Mouse (Mus musculus) kidney, embryonic 15.5 days (tissue): ENCODE data around the gene Atp8a1. TPM values are rescaled to one million over a fixed set of nuclear protein-coding genes. Genes with fewer than 3 reads are reported as not detected.

ENCODE experiments used
- ATAC-seq: fragments of 200-750 bp; cut with Nextera tagmentation; replicated peaks from 2 replicates; pipeline ENCODE4 v1.8.0; 2017; ENCODE audit warnings: moderate TSS enrichment; ENCODE audit not compliant: low FRiP score
- H3K27ac ChIP-seq: fragments of 300-500 bp; sonication (generic); 2 replicates; pipeline ENCODE4 v1.5.1; 2015; ENCODE audit warnings: mild to moderate bottlenecking, inconsistent platforms
- H3K27me3 ChIP-seq: fragments of 300-500 bp; sonication (generic); 2 replicates; pipeline ENCODE4 v1.6.1; 2015; ENCODE audit warnings: inconsistent platforms
- H3K36me3 ChIP-seq: fragments of 300-500 bp; sonication (generic); 2 replicates; pipeline ENCODE4 v1.6.1; 2015; ENCODE audit warnings: inconsistent platforms
- H3K4me1 ChIP-seq: fragments of 300-500 bp; sonication (generic); 2 replicates; pipeline ENCODE4 v1.6.1; 2015; ENCODE audit warnings: inconsistent platforms
- H3K4me2 ChIP-seq: fragments of 300-500 bp; sonication (generic); 2 replicates; pipeline ENCODE4 v1.6.1; 2015; ENCODE audit warnings: moderate library complexity, mild to moderate bottlenecking, inconsistent platforms
- H3K4me3 ChIP-seq: fragments of 300-500 bp; sonication (generic); replicated peaks from 2 replicates; pipeline ENCODE4 v1.5.1; 2015; ENCODE audit warnings: mild to moderate bottlenecking, inconsistent platforms
- H3K9ac ChIP-seq: fragments of 300-500 bp; sonication (generic); 2 replicates; pipeline ENCODE4 v1.6.1; 2015; ENCODE audit warnings: mild to moderate bottlenecking, inconsistent platforms
- H3K9me3 ChIP-seq: fragments of 300-500 bp; sonication (generic); replicated peaks from 2 replicates; pipeline ENCODE4 v1.6.1; 2016; ENCODE audit warnings: inconsistent platforms
- WGBS: fragments of 180-500 bp; shearing (Covaris S2); methylation state at CpG from one replicate; pipeline ENCODE4 v1.1.7; 2015; ENCODE audit warnings: mixed read lengths; 5-methylcytosine and 5-hydroxymethylcytosine counted together
- polyA plus RNA-seq: library from polyadenylated mRNA; unstranded; fragments of >200 nt; fragmentation: Nextera tagmentation; extraction: Ambion mirVana; gene quantifications from 2 replicates; pipeline ENCODE4 v1.2.1, GENCODE M21; 2015

The Atp8a1 gene
- polyA plus RNA-seq, 1 experiment from 2014 or later = 11.5 TPM

DNA sequence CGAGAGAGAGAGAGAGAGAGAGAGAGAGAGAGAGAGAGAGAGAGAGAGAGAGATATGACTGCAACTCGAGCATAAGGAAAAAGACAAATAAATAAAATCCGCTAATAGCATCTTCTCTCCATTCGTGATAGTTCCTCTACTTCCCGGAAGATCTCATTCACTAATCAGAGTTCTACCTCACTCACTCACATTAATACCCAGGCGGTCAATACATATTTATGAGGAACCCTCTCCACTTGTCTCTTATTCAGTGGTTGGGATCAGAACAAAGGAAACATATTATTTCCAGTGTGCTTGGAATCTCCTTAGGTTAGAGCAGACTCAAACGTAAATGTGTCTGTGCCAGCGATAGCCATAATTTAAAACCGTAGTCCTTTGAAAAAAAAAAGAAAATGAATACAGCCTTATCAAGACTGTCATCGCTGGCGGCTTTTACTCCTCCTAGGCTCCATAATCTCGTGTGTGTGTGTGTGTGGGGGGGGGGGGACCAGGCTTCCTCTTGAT, 1.3 kb upstream of the Atp8a1 start:
- Histone ChIP-seq H3K27me3 (no peaks in the 10 kb centered on the region), H3K4me1 (peaks cover 35% of the 10 kb centered on the region), H3K27ac (no peak overlapping the region), H3K36me3 (no peaks in the 10 kb centered on the region), H3K4me3 (no peak overlapping the region), H3K9ac (no peak overlapping the region), H3K4me2 (peak overlapping the region; percentile 89), H3K9me3 (no peaks in the 10 kb centered on the region)
- ATAC-seq = no peak
- 62% methylated on average over 12 of the region's 12 CpGs for WGBS

DNA sequence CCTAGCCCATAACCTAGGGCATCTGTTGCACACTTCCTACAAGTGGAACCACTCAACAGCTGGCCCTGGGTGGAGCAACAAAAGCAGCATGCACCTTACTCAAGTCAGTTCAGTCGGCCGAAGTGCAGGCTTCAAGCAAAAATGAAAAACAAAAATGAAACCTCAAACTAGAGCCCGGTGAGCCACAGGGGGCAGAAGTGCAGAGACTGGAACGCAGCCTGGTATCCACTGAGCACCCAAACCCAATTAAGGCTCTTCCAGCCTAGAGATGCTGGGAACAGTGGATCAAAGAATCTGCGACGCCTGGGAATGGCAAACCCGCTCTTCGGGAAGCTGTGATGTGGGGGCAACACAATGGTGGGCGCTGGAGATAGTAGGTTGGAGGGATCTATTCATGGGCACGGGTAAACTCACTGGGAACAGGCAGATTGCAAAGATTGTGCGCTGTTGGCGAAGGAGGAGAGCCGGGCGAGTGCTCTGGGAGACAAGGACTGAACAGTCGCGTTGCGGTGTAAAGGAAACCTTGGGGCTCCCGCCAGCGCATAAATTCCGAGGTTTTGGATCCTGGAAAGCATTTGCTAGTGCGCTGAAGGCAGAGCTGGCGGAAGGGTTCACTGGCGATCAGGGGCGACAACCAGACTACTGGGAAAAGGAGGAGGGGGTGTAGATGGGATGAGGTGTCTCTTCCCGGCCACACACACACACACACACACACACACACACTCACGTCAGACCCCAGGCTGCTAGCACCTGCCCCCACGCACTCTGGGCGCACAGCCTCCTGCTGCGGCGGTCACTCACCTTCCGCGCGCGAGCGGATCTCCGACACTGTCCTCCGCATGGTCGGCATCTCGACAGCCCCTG, 641 bp downstream of the Atp8a1 start:
- Histone ChIP-seq H3K9ac (peak overlapping the region; percentile 67), H3K27me3 (no peaks in the 10 kb centered on the region), H3K4me1 (peaks cover 43% of the 10 kb centered on the region), H3K4me3 (peak overlapping the region; percentile 93), H3K9me3 (no peaks in the 10 kb centered on the region), H3K27ac (peak overlapping the region; percentile 93), H3K36me3 (no peaks in the 10 kb centered on the region), H3K4me2 (peak overlapping the region; percentile 89)
- under 1% methylated on average over 38 of the region's 39 CpGs for WGBS
- no peak; the same call in 1 of the 2 replicates for ATAC-seq

DNA sequence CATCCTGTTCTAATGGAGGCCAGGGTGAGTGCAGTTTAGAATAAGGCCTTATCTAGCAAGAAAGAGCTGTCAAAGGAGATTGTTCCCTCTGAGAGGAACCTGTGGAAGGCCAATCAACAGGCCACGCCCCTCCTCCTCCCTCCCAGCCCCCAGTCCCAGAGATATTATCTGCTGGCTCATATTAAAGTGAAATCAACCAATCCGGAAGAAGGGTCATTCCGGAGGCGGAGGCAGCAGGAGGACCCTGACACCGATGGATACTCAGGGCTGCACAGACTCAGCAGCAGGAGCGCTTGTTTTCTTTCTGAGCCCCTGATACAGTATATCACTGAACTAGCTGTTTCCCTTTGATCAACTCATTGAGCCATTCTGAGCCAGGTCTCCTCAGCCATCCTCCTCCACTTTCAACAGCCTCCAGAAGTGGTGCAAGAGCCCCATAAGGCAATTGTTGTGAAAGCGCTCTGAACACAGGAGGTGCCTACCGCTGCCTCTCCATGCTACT, 2.0 kb downstream of the Atp8a1 start:
- Histone ChIP-seq H3K4me1 (peaks cover 43% of the 10 kb centered on the region), H3K4me3 (peak overlapping the region; percentile 93), H3K9me3 (no peaks in the 10 kb centered on the region), H3K9ac (no peak overlapping the region), H3K4me2 (peak overlapping the region; percentile 89), H3K36me3 (no peaks in the 10 kb centered on the region), H3K27ac (0 out of 2 replicates have a peak overlapping the region, but pooled peaks have one; percentile 18), H3K27me3 (no peaks in the 10 kb centered on the region)
- 4% methylated on average over 8 of the region's 8 CpGs for WGBS
- ATAC-seq = 0 out of 2 replicates have a peak, but pooled peaks have one; percentile 1

DNA sequence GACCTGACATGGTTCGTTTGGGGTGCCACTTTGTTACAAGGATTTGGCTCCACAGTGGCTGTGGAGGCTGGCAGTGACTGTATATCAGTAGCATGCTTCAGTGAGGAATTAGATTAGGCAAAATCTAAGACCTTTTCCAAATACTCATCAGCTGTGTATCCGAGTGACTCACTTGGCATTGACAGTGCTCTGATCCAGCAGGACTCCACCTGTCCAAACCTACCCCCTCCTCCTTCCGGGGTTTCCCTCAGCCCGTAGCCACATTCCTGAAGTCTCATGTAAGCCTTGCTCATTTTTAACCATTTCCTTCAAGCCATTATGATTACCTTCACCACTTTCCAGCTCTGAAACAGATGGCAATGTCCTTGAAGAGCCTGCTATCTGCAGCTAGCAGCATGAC, 3.2 kb downstream of the Atp8a1 start:
- Histone ChIP-seq H3K4me3 (no peak overlapping the region), H3K27ac (no peak overlapping the region), H3K27me3 (no peaks in the 10 kb centered on the region), H3K9me3 (no peaks in the 10 kb centered on the region), H3K36me3 (no peaks in the 10 kb centered on the region), H3K4me1 (peaks cover 43% of the 10 kb centered on the region), H3K4me2 (no peak overlapping the region), H3K9ac (no peak overlapping the region)
- no peak for ATAC-seq
- WGBS = 69% methylated on average over 4 of the region's 4 CpGs

DNA sequence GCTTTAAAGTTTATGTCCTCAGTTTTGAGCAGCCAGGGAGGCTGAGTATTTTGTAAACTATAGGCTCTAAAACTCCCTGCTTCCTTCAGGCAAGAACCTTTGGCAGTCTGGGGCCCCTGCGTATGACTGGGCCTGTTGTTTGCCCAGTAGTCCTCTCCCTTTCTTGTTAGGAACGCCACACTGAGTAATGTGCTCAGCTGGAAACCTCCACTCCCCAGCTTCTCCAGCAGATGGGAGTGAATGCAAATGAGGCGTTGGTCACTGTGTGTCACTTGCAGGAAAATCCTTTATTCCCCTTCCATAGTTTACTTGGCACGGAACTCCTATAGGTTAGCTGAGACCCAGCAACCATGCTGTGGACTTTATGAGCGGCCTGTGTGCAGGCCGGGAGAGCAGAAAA, 4.9 kb downstream of the Atp8a1 start:
- H3K27me3 ChIP-seq = no peaks in the 10 kb centered on the region
- H3K9me3 ChIP-seq = no peaks in the 10 kb centered on the region
- H3K36me3 ChIP-seq = no peaks in the 10 kb centered on the region
- ATAC-seq = no peak
- no peak overlapping the region for H3K27ac ChIP-seq
- no peak overlapping the region for H3K4me2 ChIP-seq
- WGBS = 47% methylated on average over 6 of the region's 6 CpGs
- H3K4me3 ChIP-seq = no peak overlapping the region
- H3K4me1 ChIP-seq = peaks cover 36% of the 10 kb centered on the region
- no peak overlapping the region for H3K9ac ChIP-seq

DNA sequence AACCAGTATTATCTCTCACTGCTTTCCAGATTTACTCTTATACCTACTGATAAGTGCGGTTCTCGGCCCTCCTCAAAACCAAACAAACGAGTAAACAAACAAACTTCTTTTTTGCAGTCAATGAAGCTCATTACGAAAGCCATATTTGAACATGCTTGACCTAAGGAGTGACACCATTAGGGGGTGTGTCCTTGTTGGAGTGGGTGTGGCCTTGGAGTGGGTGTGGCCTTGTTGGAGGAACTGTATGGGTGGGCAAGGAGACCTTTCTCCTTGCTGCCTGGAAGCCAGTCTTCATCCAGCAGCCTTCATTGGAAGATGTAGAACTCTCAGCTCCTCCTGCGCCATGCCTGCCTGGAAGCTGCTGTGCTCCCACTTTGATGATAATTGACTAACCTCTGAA, 13.4 kb downstream of the Atp8a1 start:
- peaks cover 10% of the 10 kb centered on the region; the same call in 1 of the 2 replicates for H3K4me1 ChIP-seq
- WGBS = 93% methylated on average over 5 of the region's 5 CpGs
- H3K27me3 ChIP-seq = no peaks in the 10 kb centered on the region
- no peak overlapping the region for H3K4me3 ChIP-seq
- H3K9ac ChIP-seq = no peak overlapping the region
- no peak for ATAC-seq
- no peaks in the 10 kb centered on the region for H3K36me3 ChIP-seq
- no peak overlapping the region for H3K4me2 ChIP-seq
- H3K27ac ChIP-seq = no peak overlapping the region
- no peaks in the 10 kb centered on the region for H3K9me3 ChIP-seq

DNA sequence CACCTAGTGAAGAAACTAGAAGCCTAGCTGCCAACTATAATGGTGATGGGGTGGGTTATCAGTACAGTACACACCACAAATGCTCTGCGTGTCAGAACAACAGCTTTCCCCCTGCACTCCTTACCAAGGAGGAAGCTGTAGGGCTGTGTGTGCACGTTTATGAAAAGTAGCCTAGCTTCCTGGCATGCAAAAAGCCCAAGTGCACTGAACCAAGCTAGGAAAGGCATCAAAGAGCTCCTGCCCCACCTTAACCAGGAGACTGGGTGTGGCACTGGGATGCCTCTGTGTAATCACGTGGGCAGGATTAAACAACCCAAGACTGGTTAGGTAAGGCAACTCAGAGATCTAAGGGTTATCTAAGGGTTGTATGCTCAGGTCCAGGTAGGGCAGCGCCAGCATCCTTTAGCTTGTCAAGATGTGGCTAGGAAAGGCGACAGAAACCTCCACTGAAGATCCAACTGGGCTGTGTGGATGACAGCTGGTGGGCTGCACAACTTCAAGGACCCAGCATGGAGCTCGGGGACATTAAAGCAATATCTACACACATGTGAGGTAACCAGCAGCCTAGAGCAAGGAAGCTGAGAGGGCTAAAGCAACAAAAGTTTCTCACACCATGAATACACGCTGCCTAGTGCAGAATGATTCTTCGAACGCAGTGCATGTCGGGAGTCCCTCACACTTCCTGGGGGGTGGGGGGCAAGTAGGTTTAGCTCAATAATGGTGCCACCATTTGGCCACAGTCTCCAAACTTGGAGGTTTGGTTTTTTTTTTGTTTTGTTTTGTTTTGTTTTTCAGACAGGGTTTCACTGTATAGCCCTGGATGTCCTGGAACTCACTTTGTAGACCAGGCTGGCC, 15.7 kb downstream of the Atp8a1 start:
- H3K4me2 ChIP-seq = no peak overlapping the region
- peak; percentile 43; the same call in 1 of the 2 replicates for ATAC-seq
- H3K4me1 ChIP-seq = peaks cover 10% of the 10 kb centered on the region; the same call in 1 of the 2 replicates
- WGBS = 72% methylated on average over 10 of the region's 10 CpGs
- H3K27ac ChIP-seq = no peak overlapping the region
- H3K4me3 ChIP-seq = no peak overlapping the region
- H3K9me3 ChIP-seq = no peaks in the 10 kb centered on the region
- no peak overlapping the region for H3K9ac ChIP-seq
- no peaks in the 10 kb centered on the region for H3K36me3 ChIP-seq
- H3K27me3 ChIP-seq = no peaks in the 10 kb centered on the region

DNA sequence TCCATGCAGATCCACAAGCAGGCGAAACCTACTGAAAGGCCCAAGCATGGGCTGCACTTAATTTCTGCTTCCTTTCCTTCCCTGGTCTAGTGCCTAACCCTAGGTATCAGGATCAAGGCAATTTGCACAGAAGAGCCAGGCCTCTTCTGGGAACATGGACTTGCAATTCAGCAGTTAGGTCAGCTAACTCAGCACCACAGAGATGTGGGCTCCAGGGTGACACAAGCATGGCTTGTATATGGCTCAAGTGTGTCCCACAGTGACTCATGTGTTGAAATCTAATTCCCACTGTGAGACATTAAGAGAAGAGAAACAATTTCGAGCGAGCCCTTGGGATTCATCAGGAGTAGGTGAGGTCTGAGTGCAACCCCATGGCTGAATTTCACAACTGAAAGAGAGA, 18.9 kb downstream of the Atp8a1 start:
- no peaks in the 10 kb centered on the region for H3K9me3 ChIP-seq
- WGBS = 90% methylated on average over 3 of the region's 3 CpGs
- H3K27ac ChIP-seq = no peak overlapping the region
- no peak overlapping the region for H3K4me3 ChIP-seq
- H3K9ac ChIP-seq = no peak overlapping the region
- H3K27me3 ChIP-seq = no peaks in the 10 kb centered on the region
- no peaks in the 10 kb centered on the region for H3K36me3 ChIP-seq
- ATAC-seq = no peak
- no peak overlapping the region for H3K4me2 ChIP-seq
- peaks cover 13% of the 10 kb centered on the region for H3K4me1 ChIP-seq

DNA sequence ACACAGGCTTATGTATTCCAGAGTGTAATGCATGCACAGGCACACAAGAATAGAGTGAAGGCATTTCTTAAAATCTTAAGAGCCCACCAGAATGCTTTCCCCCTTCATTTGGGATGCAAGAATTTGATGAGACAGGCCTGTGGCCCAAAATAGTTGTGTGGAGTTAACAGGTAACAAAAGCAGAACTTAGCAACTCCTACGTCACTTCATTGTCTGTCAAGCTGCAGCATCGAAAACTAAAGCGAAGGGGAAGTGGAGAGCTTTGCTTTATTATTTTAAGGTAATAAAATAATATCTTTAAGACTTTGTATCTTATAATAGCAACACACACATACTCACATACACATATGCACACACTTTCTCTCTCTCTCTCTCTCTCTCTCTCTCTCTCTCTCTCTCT, 20.3 kb downstream of the Atp8a1 start:
- 94% methylated on average over 3 of the region's 3 CpGs for WGBS
- Histone ChIP-seq H3K4me2 (no peak overlapping the region), H3K27ac (no peak overlapping the region), H3K4me3 (no peak overlapping the region), H3K27me3 (no peaks in the 10 kb centered on the region), H3K4me1 (peaks cover 8% of the 10 kb centered on the region; the same call in 1 of the 2 replicates), H3K36me3 (no peaks in the 10 kb centered on the region), H3K9me3 (no peaks in the 10 kb centered on the region), H3K9ac (no peak overlapping the region)
- ATAC-seq = no peak

DNA sequence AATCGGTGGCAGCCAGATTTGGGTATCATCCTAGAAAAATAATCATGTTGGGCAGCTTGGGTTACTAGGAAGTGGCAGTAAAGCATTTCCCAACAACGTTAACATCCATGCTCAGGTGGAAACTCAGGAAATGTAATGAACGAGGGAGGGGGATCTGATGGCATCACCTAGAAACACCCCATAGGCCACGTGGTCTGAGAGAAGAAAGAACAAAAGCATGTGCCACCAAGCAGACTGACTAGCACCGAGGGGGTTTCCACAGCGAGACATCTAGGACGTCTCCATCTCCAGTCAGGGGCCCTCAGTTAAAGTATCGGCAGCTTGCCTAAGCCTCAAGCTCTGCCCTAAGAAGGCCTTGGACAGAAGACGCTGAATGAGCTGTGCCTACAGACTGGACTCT, 21.0 kb downstream of the Atp8a1 start:
- H3K4me1 ChIP-seq = peaks cover 5% of the 10 kb centered on the region; the same call in 1 of the 2 replicates
- 86% methylated on average over 9 of the region's 9 CpGs for WGBS
- H3K27ac ChIP-seq = no peak overlapping the region
- no peak for ATAC-seq
- no peak overlapping the region for H3K9ac ChIP-seq
- H3K36me3 ChIP-seq = no peaks in the 10 kb centered on the region
- H3K9me3 ChIP-seq = no peaks in the 10 kb centered on the region
- no peaks in the 10 kb centered on the region for H3K27me3 ChIP-seq
- no peak overlapping the region for H3K4me2 ChIP-seq
- no peak overlapping the region for H3K4me3 ChIP-seq

DNA sequence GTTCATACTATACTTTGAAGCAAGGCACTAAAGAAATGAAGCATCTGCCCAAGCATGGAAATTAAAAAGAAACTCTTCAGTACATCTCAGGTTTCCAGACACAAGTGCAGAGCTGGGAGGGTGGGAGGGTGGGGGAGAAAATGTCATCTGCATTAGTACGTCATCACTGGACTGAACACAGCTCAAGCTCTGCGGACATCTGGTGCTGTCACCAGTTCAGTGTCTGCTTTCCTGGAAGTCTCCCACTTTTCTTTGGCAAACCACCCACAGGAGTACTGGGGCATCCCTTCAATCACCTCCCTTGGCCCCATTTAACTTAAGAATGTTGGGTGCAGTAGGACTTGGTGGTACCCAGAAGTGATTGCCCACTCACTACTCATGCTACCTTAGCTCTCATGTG, 22.6 kb downstream of the Atp8a1 start:
- H3K36me3 ChIP-seq = no peaks in the 10 kb centered on the region
- no peak overlapping the region for H3K9ac ChIP-seq
- WGBS = 59% methylated on average over 2 of the region's 2 CpGs
- no peak overlapping the region for H3K4me3 ChIP-seq
- ATAC-seq = 0 out of 2 replicates have a peak, but pooled peaks have one; percentile 34
- H3K4me2 ChIP-seq = no peak overlapping the region
- no peaks in the 10 kb centered on the region for H3K27me3 ChIP-seq
- peaks cover 3% of the 10 kb centered on the region; the same call in 1 of the 2 replicates for H3K4me1 ChIP-seq
- no peak overlapping the region for H3K27ac ChIP-seq
- H3K9me3 ChIP-seq = no peaks in the 10 kb centered on the region
